Mouse (Mus musculus): ENCODE data around the gene Hip1.

GRCm38 (mm10) chr5:135567556-135568265 is 22.8 kb upstream of the Hip1 start:
- TF ChIP-seq POLR2A (IDR thresholded peaks at IDR 0.05; ENCODE audit: borderline replicate concordance, control insufficient read depth, low read depth, low read length): no peak
- no peak for TF ChIP-seq CTCF (IDR thresholded peaks at IDR 0.05; ENCODE audit: control insufficient read depth, insufficient read depth, low read length)
